In the genomic region with DNA sequence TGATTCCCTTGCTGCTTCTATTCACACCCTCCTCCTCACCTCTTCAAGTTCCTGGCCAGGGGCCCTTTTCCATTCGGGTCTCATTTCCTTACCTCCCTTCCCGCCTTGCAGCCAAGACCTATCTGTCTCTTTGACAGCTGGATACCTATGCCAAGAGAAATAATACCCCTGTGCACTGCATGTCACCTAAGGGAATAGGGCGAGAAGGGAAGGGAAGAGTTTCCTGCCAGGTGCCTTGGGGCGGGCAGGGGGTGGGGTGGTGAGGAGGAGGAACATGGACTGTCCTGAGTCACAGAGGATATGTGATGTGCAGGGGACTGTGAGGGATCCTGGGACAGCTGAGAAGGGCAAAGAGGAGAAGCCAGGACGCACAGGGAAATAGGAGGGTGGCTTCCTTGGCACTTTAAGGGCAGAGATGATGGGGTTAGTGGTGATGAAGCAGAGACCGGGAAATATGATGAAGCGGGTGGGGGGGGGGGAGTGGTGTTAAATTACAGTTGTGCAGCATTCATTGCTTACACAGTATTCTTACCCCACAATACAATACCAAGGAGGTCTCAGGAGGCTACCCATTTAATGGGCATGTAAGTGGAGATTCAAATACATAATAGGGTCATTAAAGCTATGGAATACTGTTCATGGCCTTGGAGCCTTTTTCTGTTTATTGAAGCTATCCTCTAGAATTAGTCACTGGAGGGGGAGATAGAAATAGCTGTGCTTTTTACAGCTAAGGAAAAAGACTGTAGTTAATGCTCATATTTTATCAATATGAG, we compare ENCODE assay signal across 14 mouse cellular contexts.
A peak's percentile ranks its signal among the peaks of the same experiment; 100 is the strongest.
DNase-seq lines count a peak whose midpoint lies in the region; ATAC-seq lines count a peak whose summit lies in the region.
"Had no signal": no experiment of that assay in that cellular context is flagged by ENCODE, and none has a peak within 500 bp of the region (broad histone marks: within the 10 kb centered on the region; RNA-seq: fewer than 3 reads in every experiment).

No protein-coding gene starts in this region.

- 82% methylated on average over 7 of the region's 7 CpGs for WGBS in midbrain, embryonic 10.5 days
- WGBS in midbrain, embryonic 14.5 days: 82% methylated on average over 7 of the region's 7 CpGs
- 64% methylated on average over 7 of the region's 7 CpGs for WGBS in neural tube, embryonic 15.5 days
- 71% methylated on average over 7 of the region's 7 CpGs for WGBS in hindbrain, embryonic 12.5 days

- no peak overlapping the region for H3K4me2 ChIP-seq in midbrain, embryonic 14.5 days (ENCODE audit: low read length)
- H3K4me2 ChIP-seq in neural tube, embryonic 15.5 days: no peak overlapping the region
- H3K4me2 ChIP-seq in hindbrain, embryonic 12.5 days (replicated peaks): no peak overlapping the region
- H3K4me2 ChIP-seq: liver, embryonic 11.5 days had no signal

- no peak overlapping the region for H3K9ac ChIP-seq in midbrain, embryonic 14.5 days (replicated peaks; ENCODE audit: low read length)
- H3K9ac ChIP-seq in neural tube, embryonic 15.5 days (replicated peaks): no peak overlapping the region
- no peak overlapping the region for H3K9ac ChIP-seq in hindbrain, embryonic 12.5 days

- ATAC-seq in midbrain, embryonic 14.5 days (ENCODE audit: low FRiP score, low TSS enrichment): no peak
- ATAC-seq in neural tube, embryonic 15.5 days (ENCODE audit: low FRiP score): peak; percentile 61
- ATAC-seq in cerebellum, adult (ENCODE audit: insufficient number of reproducible peaks, low FRiP score, low TSS enrichment): no peak
- no peak for ATAC-seq in hindbrain, embryonic 12.5 days (ENCODE audit: low FRiP score)
- ATAC-seq: activated CD4-positive, CD25-positive, alpha-beta regulatory T cell, adult 4 months; forebrain, embryonic 14.5 days; inflammation-experienced regulatory T-cells, adult 6 months; midbrain, embryonic 16.5 days had no signal

- no peaks in the 10 kb centered on the region for H3K27me3 ChIP-seq in midbrain, embryonic 10.5 days (ENCODE audit: low read depth, poor library complexity, severe bottlenecking)
- H3K27me3 ChIP-seq in midbrain, embryonic 14.5 days (ENCODE audit: control insufficient read depth, insufficient read depth, low read length): no peaks in the 10 kb centered on the region
- H3K27me3 ChIP-seq in neural tube, embryonic 15.5 days (replicated peaks): no peaks in the 10 kb centered on the region
- H3K27me3 ChIP-seq in hindbrain, embryonic 12.5 days: no peaks in the 10 kb centered on the region

- H3K36me3 ChIP-seq in midbrain, embryonic 10.5 days: no peaks in the 10 kb centered on the region
- H3K36me3 ChIP-seq in midbrain, embryonic 14.5 days (ENCODE audit: control insufficient read depth, insufficient read depth, low read length): no peaks in the 10 kb centered on the region
- H3K36me3 ChIP-seq in neural tube, embryonic 15.5 days: no peaks in the 10 kb centered on the region
- H3K36me3 ChIP-seq in hindbrain, embryonic 12.5 days: no peaks in the 10 kb centered on the region

- H3K27ac ChIP-seq in midbrain, embryonic 10.5 days (replicated peaks): 0 out of 2 replicates have a peak overlapping the region, but pooled peaks have one; percentile 23
- H3K27ac ChIP-seq in midbrain, embryonic 14.5 days (replicated peaks; ENCODE audit: low read depth, low read length): no peak overlapping the region
- H3K27ac ChIP-seq in neural tube, embryonic 15.5 days (replicated peaks): no peak overlapping the region
- no peak overlapping the region for H3K27ac ChIP-seq in hindbrain, embryonic 12.5 days

- DNase-seq in midbrain, embryonic 10.5 days (ENCODE audit: low spot score): no peak
- DNase-seq in midbrain, embryonic 14.5 days: no peak
- peak; percentile 49 for DNase-seq in heart, adult 8-10 months (ENCODE audit: low spot score)
- peak; percentile 72 for DNase-seq in kidney, adult 9 months
- DNase-seq: cerebellum, adult 18-20 months; lung, postnatal 36 days had no signal

- no peak overlapping the region for H3K4me3 ChIP-seq in midbrain, embryonic 10.5 days
- no peak overlapping the region for H3K4me3 ChIP-seq in midbrain, embryonic 14.5 days (replicated peaks; ENCODE audit: low read depth, low read length)
- H3K4me3 ChIP-seq in neural tube, embryonic 15.5 days (replicated peaks): no peak overlapping the region
- no peak overlapping the region for H3K4me3 ChIP-seq in hindbrain, embryonic 12.5 days

- H3K9me3 ChIP-seq in midbrain, embryonic 10.5 days (replicated peaks): no peaks in the 10 kb centered on the region
- no peaks in the 10 kb centered on the region for H3K9me3 ChIP-seq in midbrain, embryonic 14.5 days (ENCODE audit: control insufficient read depth, low read length)
- no peaks in the 10 kb centered on the region for H3K9me3 ChIP-seq in neural tube, embryonic 15.5 days (replicated peaks)
- H3K9me3 ChIP-seq in hindbrain, embryonic 12.5 days (replicated peaks): peaks cover 5% of the 10 kb centered on the region; the same call in 1 of the 2 replicates

- H3K4me1 ChIP-seq in midbrain, embryonic 10.5 days: peaks cover 5% of the 10 kb centered on the region; the same call in 1 of the 2 replicates
- H3K4me1 ChIP-seq in midbrain, embryonic 14.5 days (ENCODE audit: control insufficient read depth, insufficient read depth, low read length): no peaks in the 10 kb centered on the region
- H3K4me1 ChIP-seq in neural tube, embryonic 15.5 days: peaks cover 4% of the 10 kb centered on the region
- peaks cover 7% of the 10 kb centered on the region; the same call in 1 of the 2 replicates for H3K4me1 ChIP-seq in hindbrain, embryonic 12.5 days

Comparison
In these comparisons a context has a peak if more than half of its experiments do, and no peak if none do; other contexts are left out.
1. DNase-seq: peak in heart, adult 8-10 months (single experiment) and kidney, adult 9 months (single experiment); none in midbrain, embryonic 10.5 days (single experiment) and midbrain, embryonic 14.5 days (single experiment).